Mouse (Mus musculus) ES-E14 (cell line): Measurements from ENCODE around the gene Dync2li1.

Experiments used
- MAFK ChIP-seq: IDR thresholded peaks from 2 replicates; pipeline ENCODE4 v1.6.1; 2014; ENCODE audit warnings: mild to moderate bottlenecking, low read depth, low read length, inconsistent platforms; ENCODE audit not compliant: insufficient read depth
- ZC3H11A ChIP-seq: IDR thresholded peaks from 2 replicates; pipeline ENCODE4 v1.6.1; 2012; ENCODE audit warnings: low read depth, mild to moderate bottlenecking, inconsistent platforms, low read length, borderline replicate concordance
- ZNF384 ChIP-seq: IDR thresholded peaks from 2 replicates; pipeline ENCODE4 v1.6.1; 2012; ENCODE audit warnings: low read depth, low read length, inconsistent platforms

- no peak for TF ChIP-seq ZNF384
- no peak for TF ChIP-seq ZC3H11A
- no peak for TF ChIP-seq MAFK
Observed at GRCm38 (mm10) chr17:84616526-84617074, 9.7 kb upstream of the Dync2li1 start.
